Mouse (Mus musculus) liver, adult 2 months (tissue): ENCODE results near the gene Sec14l1.

Experiments
- CTCF ChIP-seq: fragments of 200-500 bp; IDR thresholded peaks from 2 replicates; pipeline ENCODE4 v1.5.1; 2011; ENCODE audit warnings: low read depth, low read length, control low read depth
- POLR2A ChIP-seq: fragments of 200-500 bp; IDR thresholded peaks from 2 replicates; pipeline ENCODE4 v1.6.1; 2011; ENCODE audit warnings: low read length, control low read depth; ENCODE audit not compliant: insufficient read depth; ENCODE audit errors: extremely low read depth

DNA sequence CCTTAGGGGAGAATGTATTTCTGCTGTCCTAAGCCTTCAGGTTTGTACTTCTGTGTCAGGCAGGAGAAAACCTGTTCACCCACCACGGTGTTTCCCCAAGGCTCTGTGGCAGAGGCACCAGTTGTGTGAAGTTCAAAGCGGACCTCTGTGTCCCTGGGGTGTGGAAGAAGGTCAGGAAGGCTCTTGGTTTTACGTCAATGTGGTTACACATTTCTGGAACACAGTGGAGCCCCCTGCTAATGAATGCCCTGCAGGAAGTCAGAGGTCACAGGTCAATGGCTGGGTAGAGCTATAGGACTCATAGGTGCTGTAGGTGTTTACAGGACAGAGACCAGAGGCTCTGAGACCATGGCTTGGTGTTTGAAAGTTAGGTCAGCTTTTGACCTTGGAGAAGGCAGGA is 9.7 kb upstream of the Sec14l1 start:
- no peak for TF ChIP-seq CTCF
- TF ChIP-seq POLR2A: no peak
